In genomic region chr7:64631781-64632351, GRCm38 (mm10) we compare ENCODE assay signal across 13 mouse cellular contexts.
DNase-seq lines count a peak whose midpoint lies in the region; ATAC-seq and TF ChIP-seq lines count a peak whose summit lies in the region.
"Had no signal": no experiment of that assay in that cellular context is flagged by ENCODE, and none has a peak within 500 bp of the region (broad histone marks: within the 10 kb centered on the region; RNA-seq: fewer than 3 reads in every experiment).

No protein-coding gene starts in this region.

- DNase-seq in cerebellum, postnatal 14 days: peak; percentile 35 to 57
- DNase-seq in cerebellum, postnatal 4 days (ENCODE audit: low spot score in 2 of 2): no peak
- DNase-seq in midbrain, embryonic 10.5 days (ENCODE audit: low spot score): no peak
- no peak for DNase-seq in adrenal gland, postnatal 36 days
- no peak for DNase-seq in lung, postnatal 4 days
- DNase-seq in T-cell, adult 2 months (ENCODE audit: low spot score): no peak
- DNase-seq: B cell, adult 2 months; kidney, postnatal 36 days; liver, postnatal 0 days had no signal

- H3K4me1 ChIP-seq in cortical plate, adult 2 months (ENCODE audit: control insufficient read depth, insufficient read depth, low read length): peaks cover 32% of the 10 kb centered on the region
- peaks cover 44% of the 10 kb centered on the region for H3K4me1 ChIP-seq in hindbrain, embryonic 15.5 days (replicated peaks)
- peaks cover 51% of the 10 kb centered on the region for H3K4me1 ChIP-seq in midbrain, embryonic 10.5 days
- H3K4me1 ChIP-seq: heart, embryonic 15.5 days had no signal

- H3K4me2 ChIP-seq in hindbrain, embryonic 15.5 days: no peak overlapping the region
- H3K4me2 ChIP-seq: heart, embryonic 15.5 days had no signal

- no peak overlapping the region for H3K9ac ChIP-seq in hindbrain, embryonic 15.5 days
- H3K9ac ChIP-seq: heart, embryonic 15.5 days; liver, postnatal 0 days had no signal

- WGBS in hindbrain, embryonic 15.5 days: 40% methylated on average over 6 of the region's 6 CpGs
- WGBS in midbrain, embryonic 10.5 days: 48% methylated on average over 6 of the region's 6 CpGs

- no peak for TF ChIP-seq CTCF in cortical plate, adult 2 months (IDR thresholded peaks at IDR 0.05; ENCODE audit: extremely low read depth, insufficient read depth, low read length)

- H3K27me3 ChIP-seq in hindbrain, embryonic 15.5 days: no peaks in the 10 kb centered on the region
- no peaks in the 10 kb centered on the region for H3K27me3 ChIP-seq in midbrain, embryonic 10.5 days (ENCODE audit: low read depth, poor library complexity, severe bottlenecking)
- H3K27me3 ChIP-seq: heart, embryonic 15.5 days had no signal

- no peak for ATAC-seq in hindbrain, embryonic 15.5 days (ENCODE audit: low FRiP score, low read depth)
- ATAC-seq: forebrain, embryonic 16.5 days; liver, postnatal 0 days had no signal

- H3K36me3 ChIP-seq in hindbrain, embryonic 15.5 days: no peaks in the 10 kb centered on the region
- H3K36me3 ChIP-seq in midbrain, embryonic 10.5 days: 0 out of 2 replicates have a peak, but pooled peaks cover 9% of the 10 kb centered on the region
- H3K36me3 ChIP-seq: heart, embryonic 15.5 days had no signal

- no peak for TF ChIP-seq POLR2A in cortical plate, adult 2 months (IDR thresholded peaks at IDR 0.05; ENCODE audit: extremely low read depth, insufficient read depth, low read length)

- H3K9me3 ChIP-seq in hindbrain, embryonic 15.5 days: no peaks in the 10 kb centered on the region
- no peaks in the 10 kb centered on the region for H3K9me3 ChIP-seq in midbrain, embryonic 10.5 days (replicated peaks)
- H3K9me3 ChIP-seq: heart, embryonic 15.5 days had no signal

- no peak overlapping the region for H3K4me3 ChIP-seq in cortical plate, adult 2 months (ENCODE audit: insufficient read depth, low read length)
- H3K4me3 ChIP-seq in hindbrain, embryonic 15.5 days: no peak overlapping the region
- H3K4me3 ChIP-seq in midbrain, embryonic 10.5 days: no peak overlapping the region
- H3K4me3 ChIP-seq: heart, embryonic 15.5 days had no signal

- peak overlapping the region; percentile 94 for H3K27ac ChIP-seq in cortical plate, adult 2 months (ENCODE audit: insufficient read depth, low read length)
- H3K27ac ChIP-seq in hindbrain, embryonic 15.5 days (replicated peaks): peak overlapping the region; percentile 49
- H3K27ac ChIP-seq in midbrain, embryonic 10.5 days (replicated peaks): peak overlapping the region; percentile 84
- H3K27ac ChIP-seq: heart, embryonic 15.5 days had no signal

Comparison
In these comparisons a context has a peak if more than half of its experiments do, and no peak if none do; other contexts are left out.
1. DNase-seq: peak in cerebellum, postnatal 14 days (2 of 2); none in cerebellum, postnatal 4 days (0 of 2), midbrain, embryonic 10.5 days (single experiment), adrenal gland, postnatal 36 days (0 of 2), lung, postnatal 4 days (0 of 2) and T-cell, adult 2 months (single experiment).
2. Peak in every context shown above with its lines, with median percentiles within 50 percentile points of each other: H3K27ac ChIP-seq.